Mouse (Mus musculus) gastrocnemius, postnatal 10 days (tissue): ENCODE measurements at regions not wholly inside any gene's neighbourhood (a gene's known extent, or its start where the extent isn't known, plus 50 kb on each side); places are given as distances from the start of the nearest gene placed in this dataset.

ENCODE experiments used
- DNase-seq: peaks from one replicate; pipeline ENCODE4 v3.0.0; 2021; ENCODE audit warnings: mixed read lengths

DNA sequence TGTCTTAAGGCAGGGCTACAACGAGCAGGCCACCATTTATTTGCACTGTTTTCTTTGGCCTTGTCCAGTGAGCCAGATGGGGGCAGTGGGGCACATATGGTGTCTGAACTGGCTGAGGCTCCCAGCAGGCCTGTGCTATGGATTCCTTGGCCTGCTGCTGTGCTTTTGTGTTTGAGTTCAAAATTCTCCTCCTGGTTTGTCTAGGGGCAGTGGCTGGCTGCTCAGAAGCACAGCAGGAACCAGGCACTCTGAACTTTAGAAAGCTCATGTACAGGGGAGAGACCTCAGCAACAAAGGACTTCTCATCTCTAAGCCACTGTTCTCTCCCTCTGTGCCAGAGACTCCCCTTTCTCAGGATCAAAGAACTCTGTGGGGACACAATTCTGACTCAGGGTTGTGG, 370.9 kb downstream of the Bckdhb start:
- no peak for DNase-seq

DNA sequence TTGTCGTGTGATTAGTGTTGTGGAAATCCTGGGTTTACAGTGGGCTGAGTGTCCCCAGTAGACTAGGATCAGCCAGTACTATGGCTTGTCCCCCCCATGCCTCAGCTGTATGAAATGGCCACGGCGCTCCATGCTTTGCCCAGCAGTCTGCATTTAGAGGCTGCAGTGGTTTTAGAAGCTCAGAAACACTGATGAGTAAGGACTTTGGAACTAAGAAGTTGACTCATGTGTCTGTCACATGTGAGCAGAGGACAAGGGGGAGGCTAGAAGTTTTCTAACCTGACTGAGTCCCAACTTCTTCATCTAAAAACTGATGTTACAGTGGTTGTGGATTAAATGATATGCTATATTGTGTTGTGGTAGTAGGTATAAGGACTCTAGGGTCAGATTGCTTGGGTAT, 371.5 kb downstream of the Bckdhb start:
- no peak for DNase-seq

DNA sequence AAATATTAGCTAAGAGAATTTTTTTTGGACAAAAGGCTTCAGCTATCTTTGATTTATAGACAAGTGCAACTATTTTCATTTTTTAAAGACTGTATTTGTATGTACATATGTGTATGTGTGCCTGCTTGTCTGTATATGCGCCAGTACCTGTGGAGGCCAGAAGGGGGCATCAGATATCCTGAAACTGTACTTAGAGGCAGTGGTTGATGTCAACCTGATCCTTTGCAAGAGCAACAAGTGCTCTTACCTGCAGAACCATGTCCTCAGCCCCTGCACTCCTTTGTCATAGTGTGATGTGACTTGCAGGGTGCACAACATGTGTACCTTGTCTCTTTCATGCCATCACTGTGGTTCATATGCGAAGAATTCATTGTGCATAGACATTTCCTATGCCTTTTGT, 379.5 kb downstream of the Bckdhb start:
- no peak for DNase-seq

DNA sequence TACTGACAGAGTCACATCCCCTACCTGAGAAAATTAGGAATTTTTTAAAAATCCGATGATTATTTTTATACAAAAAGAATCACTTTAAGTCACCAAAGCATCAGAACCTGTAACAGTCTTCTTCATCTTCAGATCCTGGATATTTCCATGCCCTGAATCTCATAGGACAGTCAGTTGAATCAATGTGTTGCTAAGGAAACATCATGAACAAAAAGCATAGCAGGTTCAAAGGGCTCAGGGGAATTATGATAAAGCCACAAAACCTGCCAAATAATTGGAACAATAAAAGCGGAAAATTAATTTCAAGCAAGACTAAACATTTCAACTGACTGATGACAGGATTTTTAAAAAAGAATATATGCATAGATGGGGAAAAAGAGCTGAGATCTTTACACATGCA, 393.9 kb downstream of the Bckdhb start:
- DNase-seq, result no peak

DNA sequence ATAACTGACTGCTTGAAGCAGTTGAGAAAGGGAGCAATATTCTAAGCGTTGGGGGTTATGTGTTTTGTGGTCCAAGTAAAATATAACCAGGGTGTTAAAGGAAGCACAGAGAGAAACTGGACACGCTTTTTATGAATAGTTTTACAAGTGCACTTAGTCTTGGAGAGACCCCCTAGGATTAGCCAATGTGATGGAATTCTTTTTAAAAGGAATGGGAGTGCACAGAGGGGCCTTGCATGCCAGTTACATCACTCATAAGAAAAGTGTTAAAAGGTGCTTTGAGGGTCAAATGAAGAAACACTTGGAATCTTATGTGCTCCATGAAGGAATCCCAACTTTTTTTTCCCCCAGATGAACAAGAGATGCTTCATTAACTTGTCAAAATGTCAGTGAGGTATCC, 394.4 kb downstream of the Bckdhb start:
- no peak for DNase-seq

DNA sequence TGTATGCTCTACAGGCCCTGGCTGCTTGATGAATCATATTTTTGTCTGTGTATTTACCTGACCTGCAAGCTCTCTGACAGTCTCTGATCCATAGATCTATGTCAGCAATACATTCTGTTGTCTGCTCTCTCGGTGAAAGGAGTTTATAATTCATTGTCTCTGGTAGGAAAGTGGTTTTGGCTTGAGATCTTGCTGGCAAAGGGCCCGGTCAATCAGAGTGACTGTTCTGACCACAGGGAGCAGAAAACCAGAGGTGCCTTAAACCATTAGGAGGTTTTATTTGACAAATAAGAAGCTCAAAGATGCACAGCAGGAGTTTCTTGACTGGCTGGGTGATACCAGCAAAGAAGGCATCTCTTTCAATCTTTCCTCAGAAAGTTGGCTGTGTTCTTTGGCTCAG, 398.2 kb downstream of the Bckdhb start:
- DNase-seq, result peak; percentile 12

DNA sequence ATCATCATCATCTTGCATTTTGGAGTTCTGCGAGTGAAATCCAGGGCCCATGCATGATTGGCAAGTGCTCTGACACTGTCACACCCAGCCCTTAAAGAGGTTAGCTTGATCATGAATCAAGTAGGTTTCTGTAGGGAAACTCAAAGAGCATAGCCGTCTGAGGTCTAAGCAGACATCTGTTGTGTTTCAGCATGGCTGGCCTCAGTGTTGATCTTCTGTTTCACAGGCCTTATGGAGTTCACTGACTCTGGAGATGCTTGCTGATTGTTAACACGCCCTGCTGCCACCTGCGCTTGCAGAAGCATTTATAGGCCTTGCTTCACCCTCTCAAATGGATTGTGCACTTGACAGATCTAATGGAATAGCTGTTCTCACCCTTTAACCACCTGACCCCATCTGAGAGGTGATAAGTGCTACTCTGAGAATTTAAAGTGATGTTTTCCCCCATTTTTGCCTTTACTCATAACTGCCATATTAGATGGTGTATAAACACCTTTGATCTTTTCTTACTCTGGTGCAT, 406.2 kb downstream of the Bckdhb start:
- DNase-seq, result no peak

DNA sequence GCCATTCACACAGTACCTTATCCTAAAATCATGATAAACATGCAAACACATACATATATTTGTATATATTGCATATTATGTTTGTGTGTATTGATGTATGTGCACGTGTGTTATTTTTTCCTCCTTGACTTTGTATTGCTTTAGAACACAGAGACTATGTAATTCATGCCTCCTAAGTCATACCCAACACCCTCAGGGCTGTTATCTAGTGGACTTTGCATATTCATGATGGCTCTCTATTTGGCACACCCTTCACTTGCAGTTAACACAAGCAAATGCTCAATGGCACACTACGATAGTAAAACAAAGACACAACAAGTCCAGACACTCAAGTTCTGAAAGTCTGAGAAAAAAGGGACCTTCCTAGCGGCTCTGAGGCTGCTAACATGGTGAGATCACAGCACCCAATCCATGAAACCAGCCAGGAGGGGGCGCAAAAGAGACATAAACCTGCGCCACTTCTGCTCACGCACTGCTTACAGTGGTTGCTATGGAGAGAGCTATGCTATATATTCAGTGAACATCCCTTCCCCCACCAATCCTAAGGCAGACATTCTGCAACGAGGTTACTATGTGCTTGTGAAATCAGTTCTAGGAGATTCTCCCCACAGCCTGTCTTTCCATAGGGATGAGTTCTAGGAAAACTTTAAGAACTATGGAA, 418.6 kb downstream of the Bckdhb start:
- DNase-seq, result peak; percentile 64

DNA sequence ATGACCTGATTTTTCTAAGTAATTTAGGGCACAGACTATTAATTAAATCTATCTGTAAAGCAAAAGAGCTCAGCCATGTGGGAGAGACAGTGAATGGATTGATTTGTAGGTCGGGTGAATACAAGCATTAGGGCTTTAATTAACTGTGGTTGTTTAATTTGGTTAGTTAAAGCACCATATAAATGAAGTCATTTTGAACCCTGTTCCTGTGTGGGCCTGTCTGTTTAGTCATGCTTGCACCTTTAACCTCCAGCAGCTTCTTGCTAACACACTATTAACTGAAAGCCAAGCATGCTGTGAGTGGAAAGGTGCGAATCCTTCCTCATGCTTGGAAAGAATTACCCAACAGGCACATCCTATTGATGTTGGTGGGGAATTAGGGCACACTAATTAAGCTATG, 425.3 kb downstream of the Bckdhb start:
- DNase-seq, result no peak

DNA sequence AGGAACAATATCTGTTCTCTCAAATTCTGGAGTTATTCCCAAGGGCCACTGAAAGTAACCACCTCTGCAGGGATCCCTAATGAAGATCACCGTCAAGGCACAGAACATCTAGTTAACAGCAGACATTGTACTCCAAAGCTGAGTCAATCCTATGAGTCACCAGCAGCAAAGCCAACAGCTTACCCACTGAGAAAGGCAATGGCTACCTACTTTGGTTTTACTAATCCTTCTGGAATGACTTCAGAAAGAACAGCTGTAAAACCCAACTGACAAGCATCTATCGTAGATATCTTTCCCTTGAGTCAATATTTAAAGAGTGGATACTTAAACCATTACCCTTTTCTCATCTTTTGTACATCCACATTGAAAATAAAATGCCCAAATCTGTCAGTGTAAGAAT, 429.5 kb downstream of the Bckdhb start:
- no peak for DNase-seq

DNA sequence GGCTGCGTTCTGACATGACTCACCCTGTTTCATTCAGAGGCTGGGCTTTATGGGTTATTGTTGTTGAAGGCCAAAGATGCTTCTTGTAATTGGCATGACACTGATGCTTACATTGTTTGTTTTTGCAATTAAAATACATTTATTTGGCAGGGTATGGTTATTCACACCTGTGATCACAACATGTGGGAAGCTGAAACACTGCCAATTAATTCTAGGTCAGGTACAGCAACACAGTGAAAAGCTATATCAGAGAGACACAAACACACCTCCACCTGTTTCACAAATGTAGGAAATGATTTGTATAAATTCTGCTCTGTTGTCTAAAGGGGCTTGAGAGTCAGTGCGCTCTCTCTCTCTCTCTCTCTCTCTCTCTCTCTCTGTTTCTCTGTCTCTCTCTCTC, 431.2 kb downstream of the Bckdhb start:
- no peak for DNase-seq

DNA sequence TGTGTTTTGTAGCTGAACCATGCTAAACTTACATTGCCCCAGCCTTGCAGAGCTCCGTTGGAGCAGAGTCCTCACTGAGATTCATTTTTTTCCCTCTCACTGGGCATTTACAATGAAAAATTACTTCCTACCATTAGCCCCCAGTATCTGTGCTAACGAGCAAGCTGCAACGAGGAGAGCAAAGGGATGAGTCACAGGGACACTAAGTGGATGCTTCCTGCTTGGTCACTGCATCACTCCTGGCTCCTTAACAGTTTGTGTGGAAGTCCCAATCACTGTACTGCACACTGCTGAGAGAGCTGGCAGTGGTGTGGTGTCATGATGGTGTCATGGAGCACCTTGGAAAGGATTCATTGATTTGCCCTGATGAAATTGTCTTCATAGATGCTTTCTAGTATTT, 434.9 kb downstream of the Bckdhb start:
- no peak for DNase-seq

DNA sequence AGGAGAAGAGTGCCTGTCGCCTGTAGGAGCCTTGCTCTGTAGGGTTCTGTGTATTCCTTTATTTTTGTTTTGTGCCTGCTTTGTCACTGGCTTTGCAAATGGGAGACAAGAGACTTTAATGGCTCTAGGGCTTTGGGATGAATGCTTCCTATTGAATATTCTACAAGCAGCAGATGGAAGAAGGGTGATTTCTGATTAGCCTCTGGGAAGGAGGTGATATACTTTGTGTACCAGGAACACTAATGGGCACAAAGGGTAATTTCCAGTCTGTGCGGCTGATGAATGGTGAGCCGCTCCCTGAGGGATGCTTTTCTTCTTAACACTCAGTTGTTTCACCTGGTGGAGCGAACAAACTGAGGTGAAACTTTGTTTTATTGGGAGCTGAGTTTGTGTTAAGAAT, 435.5 kb downstream of the Bckdhb start:
- DNase-seq, result no peak

DNA sequence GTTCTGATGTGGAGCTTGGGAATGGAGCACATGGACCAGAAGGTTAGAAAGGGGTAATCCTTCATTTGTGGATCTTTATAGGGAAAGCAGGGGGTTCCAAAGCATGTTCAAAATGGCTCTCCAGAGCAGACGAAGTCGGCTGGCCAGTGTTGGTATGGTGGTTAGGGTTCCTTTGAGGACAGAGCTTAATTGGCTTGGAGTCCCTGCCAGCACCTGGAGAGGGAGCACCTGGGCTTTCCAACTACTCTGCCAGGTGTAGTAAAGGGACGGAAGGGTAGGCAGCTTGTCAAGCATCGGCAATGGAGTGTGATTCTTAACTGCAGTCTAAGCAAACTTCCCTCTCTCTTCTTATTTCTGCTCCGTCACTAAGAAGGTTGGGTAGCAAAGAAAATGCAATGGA, 438.5 kb downstream of the Bckdhb start:
- DNase-seq, result no peak

DNA sequence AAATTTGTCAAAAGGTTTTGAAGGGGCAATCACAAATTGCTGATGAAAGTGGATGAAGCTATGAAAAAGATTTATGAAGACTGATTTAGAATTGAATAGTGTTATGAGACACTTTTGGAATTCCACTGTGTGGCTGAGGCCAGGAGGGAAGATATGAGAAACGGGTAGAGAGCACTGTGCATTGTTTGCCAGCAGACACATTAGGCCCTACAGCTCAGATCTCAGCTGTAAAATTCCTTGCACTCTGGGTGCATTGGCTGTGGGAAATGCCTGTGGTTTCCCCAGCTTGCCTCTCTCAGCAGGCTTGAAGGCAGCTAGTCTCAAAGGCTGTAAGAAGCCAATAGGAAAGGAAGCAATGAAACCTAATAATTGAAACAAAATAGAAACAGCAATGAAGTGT, 444.3 kb downstream of the Bckdhb start:
- DNase-seq, result no peak

DNA sequence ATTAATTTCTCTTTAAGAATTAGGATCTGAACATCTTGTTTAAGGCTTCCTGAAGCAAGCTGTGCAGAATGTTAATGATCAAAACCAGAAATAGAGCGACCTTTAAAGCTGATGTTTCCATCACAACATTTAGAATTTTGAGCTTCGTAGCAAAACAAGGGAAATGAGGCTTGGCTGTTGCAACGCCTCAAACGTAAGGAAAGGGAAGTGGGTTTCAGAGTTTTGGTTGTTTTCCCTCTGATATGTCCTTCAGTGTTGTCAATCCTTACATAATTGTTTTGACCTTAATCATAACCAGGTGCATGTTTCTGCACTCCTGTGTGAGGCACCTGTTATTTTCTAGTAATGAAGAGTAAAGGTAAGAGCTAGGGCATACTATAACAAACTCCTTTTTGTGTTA, 445.3 kb downstream of the Bckdhb start:
- DNase-seq, result no peak

DNA sequence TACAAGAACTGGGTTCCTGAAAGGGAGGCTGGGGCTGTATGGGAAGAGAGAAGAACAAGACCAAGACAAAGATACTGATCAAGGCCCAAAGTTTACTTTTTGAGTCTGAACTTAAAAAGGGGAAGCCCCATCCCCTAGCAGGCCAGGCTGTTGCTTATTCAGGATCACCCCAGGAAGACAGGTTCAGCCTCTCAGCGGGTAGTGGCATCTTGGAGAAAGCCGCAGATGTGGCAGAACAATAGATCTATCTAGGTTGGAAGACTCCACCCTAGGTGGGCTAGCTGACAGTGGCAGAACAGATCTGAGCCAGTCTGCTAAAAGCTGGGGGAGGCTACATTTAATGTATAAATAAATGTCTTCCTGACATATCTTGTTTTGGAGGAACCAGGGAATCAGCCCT, 450.8 kb downstream of the Bckdhb start:
- DNase-seq, result no peak

DNA sequence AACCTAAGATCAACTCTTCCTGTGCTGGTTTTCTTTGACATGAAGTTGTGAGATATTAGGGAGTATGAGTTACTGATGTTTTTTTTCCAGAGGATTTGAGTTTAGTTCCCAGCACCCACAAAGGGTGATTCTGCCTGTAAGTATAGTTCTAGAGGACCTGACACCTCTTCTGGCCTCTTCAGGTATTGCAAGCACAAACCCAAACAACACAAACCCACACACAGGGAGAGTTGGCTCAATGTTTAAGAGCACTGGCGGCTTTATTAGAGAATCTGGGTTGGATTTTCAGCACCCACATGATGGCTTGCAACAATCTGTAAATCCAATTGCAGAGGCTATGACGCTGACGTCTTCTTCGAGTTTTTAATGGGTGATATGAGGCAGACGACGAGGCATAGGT, 451.7 kb downstream of the Bckdhb start:
- no peak for DNase-seq

DNA sequence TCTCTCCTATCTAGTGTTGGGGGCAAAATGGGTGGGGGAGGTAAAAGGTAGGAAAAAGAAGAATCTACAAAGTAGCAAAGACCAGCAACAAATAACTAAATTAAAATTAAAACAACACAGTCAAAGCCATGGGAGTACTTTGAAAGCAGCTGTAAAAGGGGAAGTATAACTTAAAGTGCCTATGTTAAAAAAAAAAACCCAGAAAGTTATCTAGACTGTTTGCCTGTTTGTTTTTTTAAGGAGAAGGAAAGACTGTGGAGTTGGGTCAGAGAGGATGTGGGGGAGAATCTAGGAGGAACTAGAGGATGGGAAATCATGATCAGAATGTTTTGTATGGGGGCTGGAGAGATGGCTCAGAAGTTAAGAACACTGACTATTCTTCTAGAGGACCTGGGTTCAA, 457.0 kb downstream of the Bckdhb start:
- DNase-seq, result no peak

DNA sequence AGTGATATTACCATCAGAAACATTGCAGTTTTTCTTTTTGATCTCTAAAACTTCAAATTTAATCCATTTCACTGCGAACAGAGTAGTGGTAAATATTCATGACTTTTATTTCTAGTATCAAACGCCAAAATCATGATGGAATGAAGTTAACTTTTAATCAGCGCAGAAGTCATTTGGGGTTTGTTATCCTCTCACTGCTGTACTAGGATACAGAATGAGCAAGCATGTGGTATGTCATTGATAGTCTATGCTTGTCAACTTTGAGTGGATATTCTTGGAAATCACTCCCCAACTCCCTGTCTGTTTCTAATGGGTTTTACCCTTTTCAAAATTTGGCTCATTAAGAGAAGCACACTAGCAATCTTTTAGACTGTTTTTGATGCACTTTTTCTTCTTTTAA, 464.9 kb downstream of the Bckdhb start:
- no peak for DNase-seq

DNA sequence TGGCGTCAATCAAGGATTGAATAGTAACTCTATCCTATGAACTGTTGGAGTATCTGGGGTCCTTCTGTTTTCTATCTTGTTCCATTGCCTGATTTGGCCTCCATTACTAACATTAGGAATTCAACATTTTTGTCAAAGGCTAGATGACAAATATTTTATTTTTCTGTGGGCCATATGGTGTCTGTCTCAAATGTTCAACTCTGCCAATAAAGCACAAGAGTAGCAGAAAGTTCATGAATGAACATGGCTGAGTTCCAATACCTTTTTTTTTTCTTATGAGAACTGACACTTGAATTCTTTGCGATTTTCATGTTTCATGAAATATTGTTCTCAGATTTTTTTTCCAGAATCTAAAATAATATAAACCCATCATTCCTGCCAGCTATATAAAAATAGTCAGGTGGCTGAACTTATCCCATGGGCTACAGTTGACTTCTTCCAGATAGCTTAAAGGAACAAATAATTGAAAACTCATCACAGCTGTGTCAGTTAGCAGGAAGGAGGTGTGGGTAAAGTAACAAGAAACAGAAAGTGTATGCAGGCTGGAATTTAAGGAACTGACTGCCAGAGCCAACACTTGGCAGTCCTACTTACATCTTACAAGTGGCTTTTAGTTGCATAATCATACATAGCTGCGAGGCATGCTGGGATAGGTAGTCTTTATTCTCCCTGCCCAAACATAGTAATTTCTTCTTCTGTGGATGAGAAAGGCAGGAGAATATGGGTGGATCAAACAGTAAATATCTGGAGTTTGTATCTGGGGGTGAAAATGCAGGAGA, 469.8 kb downstream of the Bckdhb start:
- no peak for DNase-seq

DNA sequence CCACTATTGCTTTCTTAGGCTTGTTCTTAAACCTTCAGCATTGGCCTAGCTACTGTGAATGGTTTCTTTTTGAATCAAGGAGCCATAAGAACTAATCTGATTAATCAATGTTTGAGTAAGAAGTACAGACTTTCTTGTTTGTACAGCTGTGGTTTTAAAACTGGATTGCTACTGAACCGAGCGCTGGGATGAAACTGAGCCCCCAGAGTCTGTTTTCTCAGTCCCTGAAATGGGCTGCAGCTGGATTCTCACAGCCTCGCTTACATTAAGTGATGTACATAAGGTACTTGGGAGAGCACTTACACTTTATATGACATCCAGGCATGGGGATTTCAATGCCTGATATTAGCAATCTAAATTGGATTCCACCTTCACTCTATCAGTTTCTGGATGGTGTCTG, 474.5 kb downstream of the Bckdhb start:
- DNase-seq, result no peak

DNA sequence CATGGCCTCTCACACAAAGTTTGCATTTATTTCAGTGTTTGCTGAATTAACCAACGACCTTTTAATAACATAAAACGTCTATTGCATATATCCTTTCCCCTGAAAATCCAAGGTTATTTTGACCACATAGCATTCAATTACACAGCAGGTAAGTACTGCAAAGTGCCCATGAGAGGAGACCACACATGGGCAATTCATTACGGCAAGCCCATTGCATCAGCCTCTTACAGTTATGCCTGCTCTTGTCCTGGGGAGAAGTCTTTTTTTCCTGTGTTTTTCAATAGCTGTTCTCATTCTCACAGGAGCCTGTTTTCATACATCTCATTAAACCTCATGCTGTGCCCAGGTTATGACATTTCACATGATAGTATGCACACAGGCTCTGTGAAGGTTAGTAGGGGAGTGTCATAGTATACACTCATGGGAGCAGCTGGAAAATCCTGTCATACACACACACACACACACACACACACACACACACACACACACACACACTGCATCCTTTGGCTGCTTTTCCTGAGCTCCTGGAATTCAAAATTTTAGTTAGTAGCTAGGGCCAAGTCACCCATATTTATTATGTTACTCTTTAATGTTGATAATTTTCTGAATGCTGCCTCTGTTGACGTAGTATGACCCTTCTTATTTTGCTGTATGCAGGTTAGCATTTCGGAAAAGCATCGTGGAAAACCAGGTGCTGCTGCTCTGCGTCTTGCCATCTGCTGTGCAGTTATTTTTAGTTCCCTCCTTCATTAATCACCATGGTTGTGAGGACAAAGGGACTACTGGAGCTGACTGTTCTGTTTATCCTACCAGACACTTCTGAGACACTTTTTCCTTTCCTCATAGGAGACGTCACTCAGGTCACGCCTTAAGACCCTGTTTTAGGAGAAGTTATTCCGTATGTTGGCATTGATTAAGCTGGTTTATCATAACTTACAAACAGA, 483.6 kb downstream of the Bckdhb start:
- no peak for DNase-seq
